Mouse (Mus musculus) thymus, postnatal 4 days (tissue): ENCODE results near the gene Eml1.
"Not testable (repeated sequence)": the region's sequence is repeated elsewhere in the genome, so short reads cannot be mapped to it uniquely, and the experiment has no call there.

Source experiments
- DNase-seq: peaks from one replicate; pipeline ENCODE4 v3.0.0; 2021

The Eml1 gene

GRCm38 (mm10) chr12:108478714-108479113 lies 108.0 kb downstream of the Eml1 start:
- DNase-seq: no peak

- DNase-seq: no peak
Observed at GRCm38 (mm10) chr12:108480704-108481365, 110.1 kb downstream of the Eml1 start.

- no peak for DNase-seq
Observed at GRCm38 (mm10) chr12:108489076-108489475, 118.3 kb downstream of the Eml1 start.

GRCm38 (mm10) chr12:108489741-108490140 lies 119.0 kb downstream of the Eml1 start:
- no peak for DNase-seq

GRCm38 (mm10) chr12:108490336-108490735 lies 119.6 kb downstream of the Eml1 start:
- DNase-seq: no peak

- peak; percentile 23 for DNase-seq
Observed at GRCm38 (mm10) chr12:108490954-108491353, 120.2 kb downstream of the Eml1 start.

GRCm38 (mm10) chr12:108494011-108494541 lies 123.3 kb downstream of the Eml1 start:
- DNase-seq: peak; percentile 38

GRCm38 (mm10) chr12:108495455-108496235 lies 124.9 kb downstream of the Eml1 start:
- no peak for DNase-seq

GRCm38 (mm10) chr12:108503064-108503463 lies 132.3 kb downstream of the Eml1 start:
- no peak for DNase-seq

- no peak for DNase-seq
Observed at GRCm38 (mm10) chr12:108503582-108503981, 132.8 kb downstream of the Eml1 start.

- no peak for DNase-seq
Observed at GRCm38 (mm10) chr12:108505846-108506245, 135.1 kb downstream of the Eml1 start.

GRCm38 (mm10) chr12:108507046-108507445 lies 136.3 kb downstream of the Eml1 start:
- DNase-seq: not testable (repeated sequence)

- DNase-seq: no peak
Observed at GRCm38 (mm10) chr12:108510571-108510970, 139.8 kb downstream of the Eml1 start.

GRCm38 (mm10) chr12:108511009-108511408 lies 140.3 kb downstream of the Eml1 start:
- DNase-seq: no peak

GRCm38 (mm10) chr12:108515464-108515863 lies 144.7 kb downstream of the Eml1 start:
- DNase-seq: no peak

- DNase-seq: peak; percentile 20
Observed at GRCm38 (mm10) chr12:108519374-108519773, 148.6 kb downstream of the Eml1 start.

- DNase-seq: peak; percentile 74
Observed at GRCm38 (mm10) chr12:108529214-108529613, 158.5 kb downstream of the Eml1 start.

- DNase-seq: no peak
Observed at GRCm38 (mm10) chr12:108534484-108534883, 163.7 kb downstream of the Eml1 start.

- peak; percentile 51 for DNase-seq
Observed at GRCm38 (mm10) chr12:108536461-108536860, 165.7 kb downstream of the Eml1 start.

GRCm38 (mm10) chr12:108541088-108541487 lies 170.3 kb downstream of the Eml1 start:
- DNase-seq: peak; percentile 66

- DNase-seq: no peak
Observed at GRCm38 (mm10) chr12:108546508-108547153, 175.9 kb downstream of the Eml1 start.

- DNase-seq: no peak
Observed at GRCm38 (mm10) chr12:108547251-108547875, 176.6 kb downstream of the Eml1 start.

GRCm38 (mm10) chr12:108551731-108552130 lies 181.0 kb downstream of the Eml1 start:
- no peak for DNase-seq
